Mouse (Mus musculus) forebrain, postnatal 0 days (tissue): Measurements from ENCODE around the gene Ahrr. TPM values are rescaled to one million over a fixed set of nuclear protein-coding genes. Genes with fewer than 3 reads are reported as not detected.

Experiments
- ATAC-seq: fragments of 200-750 bp; cut with Nextera tagmentation; 2 replicates; pipeline ENCODE4 v1.8.0; 2017; ENCODE audit warnings: mild to moderate bottlenecking, moderate library complexity
- DNase-seq: peaks from one replicate; pipeline ENCODE4 v3.0.0-alpha.2; 2015
- H3K27ac ChIP-seq: fragments of 300-500 bp; sonication (generic); 2 replicates; pipeline ENCODE4 v1.5.1; 2014; ENCODE audit warnings: low read depth, mild to moderate bottlenecking, antibody characterized with exemption, low read length, moderate library complexity, mixed read lengths
- H3K27me3 ChIP-seq: fragments of 300-500 bp; sonication (generic); 2 replicates; pipeline ENCODE4 v1.6.1; 2014; ENCODE audit warnings: mild to moderate bottlenecking, low read length, mixed read lengths; ENCODE audit not compliant: insufficient read depth
- H3K36me3 ChIP-seq: fragments of 300-500 bp; sonication (generic); 2 replicates; pipeline ENCODE4 v1.6.1; 2014; ENCODE audit warnings: mild to moderate bottlenecking, moderate library complexity; ENCODE audit not compliant: insufficient read depth
- H3K4me1 ChIP-seq: fragments of 300-500 bp; sonication (generic); 2 replicates; pipeline ENCODE4 v1.6.1; 2014; ENCODE audit warnings: antibody characterized with exemption; ENCODE audit not compliant: insufficient read depth
- H3K4me2 ChIP-seq: fragments of 300-500 bp; sonication (generic); 2 replicates; pipeline ENCODE4 v1.6.1; 2014; ENCODE audit warnings: low read depth, mild to moderate bottlenecking, moderate library complexity
- H3K4me3 ChIP-seq: fragments of 300-500 bp; sonication (generic); 2 replicates; pipeline ENCODE4 v1.5.1; 2014; ENCODE audit warnings: low read depth, low read length, mixed read lengths
- H3K9ac ChIP-seq: fragments of 300-500 bp; sonication (generic); 2 replicates; pipeline ENCODE4 v1.6.1; 2014; ENCODE audit warnings: mild to moderate bottlenecking
- H3K9me3 ChIP-seq: fragments of 300-500 bp; sonication (generic); 2 replicates; pipeline ENCODE4 v1.6.1; 2016; ENCODE audit warnings: low read length
- CTCF ChIP-seq: sonication (generic); IDR thresholded peaks from 2 replicates; pipeline ENCODE4 v1.5.1; 2016; ENCODE audit warnings: antibody characterized with exemption, control low read depth, low read depth
- WGBS: fragments of 180-500 bp; shearing (Covaris S2); extraction: QIAGEN DNeasy Blood & Tissue Kit; methylation state at CpG from one replicate; pipeline ENCODE4 v1.1.7; 2014; 5-methylcytosine and 5-hydroxymethylcytosine counted together
- polyA plus RNA-seq: library from polyadenylated mRNA; unstranded; fragments of >200 nt; fragmentation: Nextera tagmentation; extraction: Ambion mirVana; gene quantifications from 2 replicates; pipeline ENCODE4 v1.2.1, GENCODE M21; 2015
- total RNA-seq: library from RNA; depleted of rRNA; stranded (reverse); fragments of >200 nt; gene quantifications from 2 replicates; pipeline ENCODE4 v1.2.3, GENCODE M21; 2014

Gene Ahrr
- total and polyA plus RNA-seq, 2 experiments from 2014 or later, result 0.80 to 2.1 TPM

GRCm38 (mm10) chr13:74282299-74282698 lies 9.8 kb downstream of the Ahrr start:
- Histone ChIP-seq H3K4me1 (no peaks in the 10 kb centered on the region), H3K9me3 (no peaks in the 10 kb centered on the region), H3K4me2 (no peak overlapping the region), H3K36me3 (no peaks in the 10 kb centered on the region), H3K27ac (no peak overlapping the region), H3K4me3 (no peak overlapping the region), H3K9ac (no peak overlapping the region), H3K27me3 (no peaks in the 10 kb centered on the region)
- 85% methylated on average over 2 of the region's 2 CpGs for WGBS
- no peak for TF ChIP-seq CTCF
- DNase-seq, result no peak
- no peak for ATAC-seq

- DNase-seq, result no peak
These were observed 16.4 kb downstream of the Ahrr start for GRCm38 (mm10) chr13:74275726-74276125.

GRCm38 (mm10) chr13:74260231-74260992 lies 31.7 kb downstream of the Ahrr start:
- Histone ChIP-seq H3K4me2 (peak overlapping the region; percentile 80), H3K27ac (peak overlapping the region; percentile 40; the same call in 1 of the 2 replicates), H3K4me1 (peaks cover 3% of the 10 kb centered on the region; the same call in 1 of the 2 replicates), H3K9ac (peak overlapping the region; percentile 72), H3K27me3 (no peaks in the 10 kb centered on the region), H3K4me3 (peak overlapping the region; percentile 58), H3K36me3 (no peaks in the 10 kb centered on the region), H3K9me3 (no peaks in the 10 kb centered on the region)
- ATAC-seq (peak; percentile 95), DNase-seq (peak; percentile 72)
- TF ChIP-seq CTCF, result peak; percentile 68
- 3% methylated on average over 10 of the region's 10 CpGs for WGBS

More at GRCm38 (mm10) chr13:74275726-74276125, 16.4 kb downstream of the Ahrr start:
- Histone ChIP-seq H3K4me3 (no peak overlapping the region), H3K4me1 (no peaks in the 10 kb centered on the region), H3K36me3 (no peaks in the 10 kb centered on the region), H3K27ac (no peak overlapping the region), H3K27me3 (no peaks in the 10 kb centered on the region), H3K9ac (no peak overlapping the region), H3K9me3 (no peaks in the 10 kb centered on the region), H3K4me2 (no peak overlapping the region)
- WGBS, result 81% methylated on average over 4 of the region's 4 CpGs
- no peak for TF ChIP-seq CTCF
- no peak for ATAC-seq

- Histone ChIP-seq H3K27me3 (no peaks in the 10 kb centered on the region), H3K9ac (peak overlapping the region; percentile 72), H3K9me3 (no peaks in the 10 kb centered on the region), H3K4me3 (peak overlapping the region; percentile 58), H3K27ac (peak overlapping the region; percentile 40; the same call in 1 of the 2 replicates), H3K4me2 (peak overlapping the region; percentile 80), H3K4me1 (peaks cover 3% of the 10 kb centered on the region; the same call in 1 of the 2 replicates), H3K36me3 (no peaks in the 10 kb centered on the region)
- ATAC-seq, result peak; percentile 90
- DNase-seq, result peak; percentile 65
- WGBS, result 3% methylated on average over 35 of the region's 35 CpGs
- TF ChIP-seq CTCF, result 0 out of 2 replicates have a peak, but pooled peaks have one; percentile 10
These were observed 32.5 kb downstream of the Ahrr start for GRCm38 (mm10) chr13:74259460-74260230.

GRCm38 (mm10) chr13:74246494-74246893 lies 45.6 kb downstream of the Ahrr start:
- DNase-seq (no peak), ATAC-seq (no peak)
- no peak for TF ChIP-seq CTCF
- Histone ChIP-seq H3K27ac (no peak overlapping the region), H3K4me1 (peaks cover 6% of the 10 kb centered on the region), H3K9me3 (no peaks in the 10 kb centered on the region), H3K4me3 (no peak overlapping the region), H3K27me3 (no peaks in the 10 kb centered on the region), H3K9ac (no peak overlapping the region), H3K4me2 (no peak overlapping the region), H3K36me3 (no peaks in the 10 kb centered on the region)

- Histone ChIP-seq H3K4me3 (no peak overlapping the region), H3K9ac (peak overlapping the region; percentile 18; the same call in 1 of the 2 replicates), H3K27me3 (no peaks in the 10 kb centered on the region), H3K4me1 (peaks cover 6% of the 10 kb centered on the region), H3K9me3 (no peaks in the 10 kb centered on the region), H3K4me2 (peak overlapping the region; percentile 35), H3K36me3 (no peaks in the 10 kb centered on the region), H3K27ac (no peak overlapping the region)
- WGBS, result 48% methylated on average over 4 of the region's 4 CpGs
- DNase-seq (no peak), ATAC-seq (no peak)
- no peak for TF ChIP-seq CTCF
These were observed 46.3 kb downstream of the Ahrr start for GRCm38 (mm10) chr13:74245899-74246231.
